Mouse (Mus musculus): ENCODE results near the gene Pitpnm2.

DNA sequence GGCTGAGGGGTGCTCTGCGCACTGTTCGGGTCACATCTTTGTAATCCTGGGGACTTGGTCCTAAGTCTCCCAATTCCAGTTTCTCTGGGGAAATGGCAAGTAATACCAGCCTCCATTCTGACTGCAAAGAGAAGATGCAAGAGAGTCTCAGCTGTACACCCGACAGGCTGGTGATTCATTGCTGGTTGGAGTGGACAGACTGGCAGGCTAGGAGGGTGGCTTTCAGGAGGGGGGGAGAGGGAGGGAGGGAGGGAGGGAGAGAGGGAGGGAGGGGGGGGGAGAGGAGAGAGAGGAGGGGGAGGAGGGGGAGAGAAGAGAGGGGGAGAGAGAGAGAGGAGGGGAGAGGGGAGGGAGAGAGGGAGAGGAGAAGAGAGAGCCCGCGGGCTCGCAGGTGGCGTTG is 134.0 kb downstream of the Pitpnm2 start:
- TF ChIP-seq CTCF (IDR thresholded peaks at IDR 0.05; ENCODE audit: control insufficient read depth, insufficient read depth, insufficient replicate concordance, low read depth, low read length) (no peak), POLR2A (IDR thresholded peaks at IDR 0.05; ENCODE audit: control insufficient read depth, low read depth, low read length) (no peak)
